Mouse (Mus musculus): ENCODE results near the gene Kpnb1. TPM values are rescaled to one million over a fixed set of nuclear protein-coding genes. Genes with fewer than 3 reads are reported as not detected.
A peak's percentile ranks its signal among the peaks of the same experiment; 100 is the strongest.

Kpnb1 gene
- total and polyA plus RNA-seq, 2 experiments from 2014 or later: 24.6 to 124 TPM

DNA sequence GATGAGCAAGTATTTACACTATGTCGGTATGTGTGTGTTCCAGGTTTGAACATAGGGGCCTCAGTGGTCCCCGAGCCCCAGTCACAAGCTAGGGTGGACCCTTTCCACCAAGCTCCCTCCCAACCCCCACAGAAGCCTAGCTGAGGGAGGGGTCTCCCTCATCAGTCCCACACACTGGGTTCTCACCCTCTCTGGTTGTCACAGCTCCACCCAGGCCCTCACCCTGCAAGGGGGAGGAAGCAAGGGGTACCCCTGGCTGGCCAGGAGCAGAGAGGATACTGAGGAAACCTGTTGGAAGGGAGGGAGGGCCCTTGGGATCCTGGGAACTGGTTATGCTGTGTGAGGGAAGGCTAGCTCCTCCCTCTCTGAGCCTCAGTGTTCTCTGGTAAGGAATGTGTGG lies 42.4 kb downstream of the Kpnb1 start:
- Histone ChIP-seq H3K36me3 (ENCODE audit: insufficient read depth) (peaks cover 36% of the 10 kb centered on the region), H3K9ac (no peak overlapping the region), H3K27ac (ENCODE audit: low read depth, low read length) (no peak overlapping the region), H3K4me1 (ENCODE audit: insufficient read depth) (peaks cover 7% of the 10 kb centered on the region; the same call in 1 of the 2 replicates), H3K9me3 (ENCODE audit: low read length) (no peaks in the 10 kb centered on the region), H3K4me3 (ENCODE audit: low read depth, low read length) (no peak overlapping the region), H3K4me2 (ENCODE audit: low read depth) (no peak overlapping the region), H3K27me3 (ENCODE audit: insufficient read depth, low read length) (no peaks in the 10 kb centered on the region)
- DNase-seq: no peak
- WGBS: 76% methylated on average over 2 of the region's 2 CpGs
- TF ChIP-seq CTCF (IDR thresholded peaks at IDR 0.05; ENCODE audit: low read depth): no peak
- ATAC-seq: no peak

GRCm38 (mm10) chr11:97143196-97143900 lies 44.3 kb downstream of the Kpnb1 start:
- no peak for TF ChIP-seq CTCF (IDR thresholded peaks at IDR 0.05; ENCODE audit: low read depth)

GRCm38 (mm10) chr11:97142159-97142608 lies 45.5 kb downstream of the Kpnb1 start:
- ATAC-seq (no peak), DNase-seq (no peak)
- WGBS: 81% methylated on average over 8 of the region's 8 CpGs

More at GRCm38 (mm10) chr11:97143196-97143900, 44.3 kb downstream of the Kpnb1 start:
- ATAC-seq (no peak), DNase-seq (no peak)
- no peak overlapping the region for H3K9ac ChIP-seq
- no peak overlapping the region for H3K4me2 ChIP-seq (ENCODE audit: low read depth)
- H3K27me3 ChIP-seq (ENCODE audit: insufficient read depth, low read length): no peaks in the 10 kb centered on the region
- WGBS: 87% methylated on average over 9 of the region's 9 CpGs
- no peaks in the 10 kb centered on the region for H3K9me3 ChIP-seq (ENCODE audit: low read length)
- no peak overlapping the region for H3K4me3 ChIP-seq (ENCODE audit: low read depth, low read length)
- H3K36me3 ChIP-seq (ENCODE audit: insufficient read depth): peaks cover 37% of the 10 kb centered on the region
- peaks cover 8% of the 10 kb centered on the region for H3K4me1 ChIP-seq (ENCODE audit: insufficient read depth)
- no peak overlapping the region for H3K27ac ChIP-seq (ENCODE audit: low read depth, low read length)

GRCm38 (mm10) chr11:97140811-97141210 lies 46.9 kb downstream of the Kpnb1 start:
- Histone ChIP-seq H3K4me2 (ENCODE audit: low read depth) (no peak overlapping the region), H3K9me3 (ENCODE audit: low read length) (no peaks in the 10 kb centered on the region), H3K4me3 (ENCODE audit: low read depth, low read length) (no peak overlapping the region), H3K36me3 (ENCODE audit: insufficient read depth) (peaks cover 37% of the 10 kb centered on the region), H3K27ac (ENCODE audit: low read depth, low read length) (no peak overlapping the region), H3K9ac (no peak overlapping the region), H3K27me3 (ENCODE audit: insufficient read depth, low read length) (no peaks in the 10 kb centered on the region), H3K4me1 (ENCODE audit: insufficient read depth) (peaks cover 13% of the 10 kb centered on the region)
- ATAC-seq: no peak
- TF ChIP-seq CTCF (IDR thresholded peaks at IDR 0.05; ENCODE audit: low read depth): no peak
- no peak for DNase-seq
- 70% methylated on average over 4 of the region's 4 CpGs for WGBS

More at GRCm38 (mm10) chr11:97142159-97142608, 45.5 kb downstream of the Kpnb1 start:
- Histone ChIP-seq H3K4me2 (ENCODE audit: low read depth) (no peak overlapping the region), H3K4me3 (ENCODE audit: low read depth, low read length) (no peak overlapping the region), H3K27ac (ENCODE audit: low read depth, low read length) (no peak overlapping the region), H3K4me1 (ENCODE audit: insufficient read depth) (peaks cover 13% of the 10 kb centered on the region), H3K9me3 (ENCODE audit: low read length) (no peaks in the 10 kb centered on the region), H3K36me3 (ENCODE audit: insufficient read depth) (peaks cover 33% of the 10 kb centered on the region), H3K9ac (no peak overlapping the region), H3K27me3 (ENCODE audit: insufficient read depth, low read length) (no peaks in the 10 kb centered on the region)
- TF ChIP-seq CTCF (IDR thresholded peaks at IDR 0.05; ENCODE audit: low read depth): no peak

GRCm38 (mm10) chr11:97139256-97139655 lies 48.4 kb downstream of the Kpnb1 start:
- 0 out of 2 replicates have a peak overlapping the region, but pooled peaks have one; percentile 50 for H3K27ac ChIP-seq (ENCODE audit: low read depth, low read length)
- no peaks in the 10 kb centered on the region for H3K27me3 ChIP-seq (ENCODE audit: insufficient read depth, low read length)
- H3K4me2 ChIP-seq (ENCODE audit: low read depth): peak overlapping the region; percentile 60
- peaks cover 13% of the 10 kb centered on the region for H3K4me1 ChIP-seq (ENCODE audit: insufficient read depth)
- H3K9me3 ChIP-seq (ENCODE audit: low read length): no peaks in the 10 kb centered on the region
- DNase-seq: no peak
- no peak for TF ChIP-seq CTCF (IDR thresholded peaks at IDR 0.05; ENCODE audit: low read depth)
- peaks cover 26% of the 10 kb centered on the region for H3K36me3 ChIP-seq (ENCODE audit: insufficient read depth)
- peak overlapping the region; percentile 33 for H3K4me3 ChIP-seq (ENCODE audit: low read depth, low read length)
- no peak for ATAC-seq
- 16% methylated on average over 14 of the region's 15 CpGs for WGBS
- H3K9ac ChIP-seq: peak overlapping the region; percentile 50

DNA sequence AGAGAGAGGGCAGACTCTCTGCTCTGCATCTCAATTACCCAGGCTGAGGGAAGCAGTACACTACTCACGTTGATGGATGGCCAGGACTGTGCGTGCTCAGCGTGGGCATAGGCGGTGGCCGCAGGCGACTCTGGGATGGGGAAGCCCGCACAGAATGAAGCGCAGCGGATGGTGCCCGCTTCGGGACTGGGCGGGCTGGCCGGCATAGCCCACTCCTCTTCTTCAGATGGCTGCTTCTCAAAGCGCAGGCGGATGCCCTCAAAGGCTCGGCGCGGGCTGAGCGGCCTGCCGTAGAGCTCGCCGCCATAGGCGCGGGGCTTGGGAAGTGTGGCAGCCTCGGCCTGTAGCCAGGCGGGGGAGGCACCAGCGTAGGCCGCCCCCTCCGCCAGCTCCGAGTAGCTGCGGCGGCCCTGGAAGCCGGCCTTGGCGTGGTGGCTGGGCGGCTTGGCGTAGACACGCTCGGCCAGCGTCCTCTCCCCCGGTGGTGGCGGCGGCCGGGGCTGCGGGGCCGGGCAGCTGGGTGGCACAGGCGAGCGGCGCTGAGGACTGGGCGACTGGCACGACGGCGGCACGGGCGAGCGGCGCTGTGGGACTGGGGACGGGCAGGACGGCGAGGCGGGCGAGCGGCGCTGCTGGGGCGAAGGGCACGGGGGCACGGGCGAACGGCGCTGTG lies 49.0 kb downstream of the Kpnb1 start:
- Histone ChIP-seq H3K4me2 (ENCODE audit: low read depth) (peak overlapping the region; percentile 60), H3K4me3 (ENCODE audit: low read depth, low read length) (peak overlapping the region; percentile 33), H3K36me3 (ENCODE audit: insufficient read depth) (peaks cover 22% of the 10 kb centered on the region), H3K4me1 (ENCODE audit: insufficient read depth) (peaks cover 13% of the 10 kb centered on the region), H3K9me3 (ENCODE audit: low read length) (no peaks in the 10 kb centered on the region), H3K27ac (ENCODE audit: low read depth, low read length) (peak overlapping the region; percentile 50; the same call in 1 of the 2 replicates), H3K27me3 (ENCODE audit: insufficient read depth, low read length) (no peaks in the 10 kb centered on the region), H3K9ac (peak overlapping the region; percentile 50)
- TF ChIP-seq CTCF (IDR thresholded peaks at IDR 0.05; ENCODE audit: low read depth): no peak
- peak; percentile 62 for DNase-seq
- 17% methylated on average over 63 of the region's 69 CpGs for WGBS
- ATAC-seq: peak; percentile 83

GRCm38 (mm10) chr11:97133270-97133669 lies 54.4 kb downstream of the Kpnb1 start:
- Histone ChIP-seq H3K9ac (no peak overlapping the region), H3K9me3 (ENCODE audit: low read length) (no peaks in the 10 kb centered on the region), H3K4me3 (ENCODE audit: low read depth, low read length) (no peak overlapping the region), H3K36me3 (ENCODE audit: insufficient read depth) (peaks cover 10% of the 10 kb centered on the region; the same call in 1 of the 2 replicates), H3K27me3 (ENCODE audit: insufficient read depth, low read length) (no peaks in the 10 kb centered on the region), H3K4me1 (ENCODE audit: insufficient read depth) (peaks cover 5% of the 10 kb centered on the region), H3K4me2 (ENCODE audit: low read depth) (no peak overlapping the region), H3K27ac (ENCODE audit: low read depth, low read length) (no peak overlapping the region)
- DNase-seq (no peak), ATAC-seq (no peak)
- 70% methylated on average over 5 of the region's 5 CpGs for WGBS
- TF ChIP-seq CTCF (IDR thresholded peaks at IDR 0.05; ENCODE audit: low read depth): no peak
